Mouse (Mus musculus): ENCODE results near the gene Colgalt2. TPM values are rescaled to one million over a fixed set of nuclear protein-coding genes. Genes with fewer than 3 reads are reported as not detected.

The Colgalt2 gene
- polyA plus RNA-seq, 1 experiment = 0.06 TPM

GRCm38 (mm10) chr1:152508481-152509220 is 109.0 kb downstream of the Colgalt2 start:
- Histone ChIP-seq H3K36me3 (replicated peaks; ENCODE audit: low read length) (no peaks in the 10 kb centered on the region), H3K4me3 (replicated peaks) (no peak overlapping the region), H3K9me3 (no peaks in the 10 kb centered on the region), H3K4me1 (no peaks in the 10 kb centered on the region), H3K27me3 (replicated peaks) (peaks cover 28% of the 10 kb centered on the region)
- TF ChIP-seq FLI1 (IDR thresholded peaks at IDR 0.05; ENCODE audit: low read length) = no peak

- no peaks in the 10 kb centered on the region for H3K9me3 ChIP-seq
- H3K4me1 ChIP-seq = no peaks in the 10 kb centered on the region
- H3K4me3 ChIP-seq (replicated peaks) = no peak overlapping the region
- peaks cover 39% of the 10 kb centered on the region for H3K27me3 ChIP-seq (replicated peaks)
- TF ChIP-seq FLI1 (IDR thresholded peaks at IDR 0.05; ENCODE audit: low read length) (no peak), GATA1 (IDR thresholded peaks at IDR 0.05; ENCODE audit: borderline replicate concordance, low read length) (no peak)
- no peaks in the 10 kb centered on the region for H3K36me3 ChIP-seq (replicated peaks; ENCODE audit: low read length)
Measured at GRCm38 (mm10) chr1:152511237-152511636, 111.6 kb downstream of the Colgalt2 start.

- no peak for TF ChIP-seq FLI1 (IDR thresholded peaks at IDR 0.05; ENCODE audit: low read length)
- TF ChIP-seq GATA1 (IDR thresholded peaks at IDR 0.05; ENCODE audit: borderline replicate concordance, low read length) = no peak
- Histone ChIP-seq H3K27me3 (replicated peaks) (peaks cover 34% of the 10 kb centered on the region), H3K4me3 (replicated peaks) (no peak overlapping the region), H3K4me1 (no peaks in the 10 kb centered on the region), H3K9me3 (no peaks in the 10 kb centered on the region), H3K36me3 (replicated peaks; ENCODE audit: low read length) (peaks cover 2% of the 10 kb centered on the region)
Measured at GRCm38 (mm10) chr1:152514256-152514655, 114.6 kb downstream of the Colgalt2 start.

- Histone ChIP-seq H3K9me3 (no peaks in the 10 kb centered on the region), H3K4me3 (replicated peaks) (no peak overlapping the region), H3K36me3 (replicated peaks; ENCODE audit: low read length) (peaks cover 7% of the 10 kb centered on the region), H3K27me3 (replicated peaks) (peaks cover 45% of the 10 kb centered on the region), H3K4me1 (no peaks in the 10 kb centered on the region)
- TF ChIP-seq GATA1 (IDR thresholded peaks at IDR 0.05; ENCODE audit: borderline replicate concordance, low read length) (no peak), FLI1 (IDR thresholded peaks at IDR 0.05; ENCODE audit: low read length) (no peak)
Measured at GRCm38 (mm10) chr1:152517057-152517570, 117.5 kb downstream of the Colgalt2 start.

- Histone ChIP-seq H3K4me3 (replicated peaks) (no peak overlapping the region), H3K27me3 (replicated peaks) (peaks cover 40% of the 10 kb centered on the region), H3K4me1 (no peaks in the 10 kb centered on the region), H3K36me3 (replicated peaks; ENCODE audit: low read length) (peaks cover 7% of the 10 kb centered on the region), H3K9me3 (no peaks in the 10 kb centered on the region)
- TF ChIP-seq FLI1 (IDR thresholded peaks at IDR 0.05; ENCODE audit: low read length) = no peak
- no peak for TF ChIP-seq GATA1 (IDR thresholded peaks at IDR 0.05; ENCODE audit: borderline replicate concordance, low read length)
Measured at GRCm38 (mm10) chr1:152518971-152519370, 119.3 kb downstream of the Colgalt2 start.

- Histone ChIP-seq H3K36me3 (replicated peaks; ENCODE audit: low read length) (peaks cover 11% of the 10 kb centered on the region), H3K4me1 (peaks cover 13% of the 10 kb centered on the region), H3K9me3 (no peaks in the 10 kb centered on the region), H3K27me3 (replicated peaks) (peaks cover 35% of the 10 kb centered on the region), H3K4me3 (replicated peaks) (no peak overlapping the region)
- TF ChIP-seq FLI1 (IDR thresholded peaks at IDR 0.05; ENCODE audit: low read length) (no peak), GATA1 (IDR thresholded peaks at IDR 0.05; ENCODE audit: borderline replicate concordance, low read length) (no peak)
Measured at GRCm38 (mm10) chr1:152520798-152521575, 121.4 kb downstream of the Colgalt2 start.

- Histone ChIP-seq H3K9me3 (no peaks in the 10 kb centered on the region), H3K36me3 (replicated peaks; ENCODE audit: low read length) (peaks cover 13% of the 10 kb centered on the region), H3K4me1 (peaks cover 20% of the 10 kb centered on the region), H3K27me3 (replicated peaks) (peaks cover 34% of the 10 kb centered on the region), H3K4me3 (replicated peaks) (no peak overlapping the region)
- no peak for TF ChIP-seq GATA1 (IDR thresholded peaks at IDR 0.05; ENCODE audit: borderline replicate concordance, low read length)
- TF ChIP-seq FLI1 (IDR thresholded peaks at IDR 0.05; ENCODE audit: low read length) = no peak
Measured at GRCm38 (mm10) chr1:152522226-152522625, 122.6 kb downstream of the Colgalt2 start.

- TF ChIP-seq FLI1 (IDR thresholded peaks at IDR 0.05; ENCODE audit: low read length) (no peak), GATA1 (IDR thresholded peaks at IDR 0.05; ENCODE audit: borderline replicate concordance, low read length) (no peak)
- Histone ChIP-seq H3K27me3 (replicated peaks) (peaks cover 42% of the 10 kb centered on the region), H3K4me3 (replicated peaks) (no peak overlapping the region), H3K9me3 (no peaks in the 10 kb centered on the region), H3K4me1 (peaks cover 20% of the 10 kb centered on the region), H3K36me3 (replicated peaks; ENCODE audit: low read length) (peaks cover 16% of the 10 kb centered on the region)
Measured at GRCm38 (mm10) chr1:152523292-152523691, 123.7 kb downstream of the Colgalt2 start.

GRCm38 (mm10) chr1:152524098-152524892 is 124.7 kb downstream of the Colgalt2 start:
- no peaks in the 10 kb centered on the region for H3K9me3 ChIP-seq
- no peak for TF ChIP-seq GATA1 (IDR thresholded peaks at IDR 0.05; ENCODE audit: borderline replicate concordance, low read length)
- TF ChIP-seq FLI1 (IDR thresholded peaks at IDR 0.05; ENCODE audit: low read length) = no peak
- peaks cover 16% of the 10 kb centered on the region for H3K36me3 ChIP-seq (replicated peaks; ENCODE audit: low read length)
- H3K4me1 ChIP-seq = peaks cover 22% of the 10 kb centered on the region
- H3K4me3 ChIP-seq (replicated peaks) = peak overlapping the region; percentile 9
- H3K27me3 ChIP-seq (replicated peaks) = peaks cover 42% of the 10 kb centered on the region

All from megakaryocyte, embryonic 14.5 days (primary cell).